Mouse (Mus musculus): ENCODE measurements around the gene 1700042G07Rik. TPM values are rescaled to one million over a fixed set of nuclear protein-coding genes. Genes with fewer than 3 reads are reported as not detected.

Gene 1700042G07Rik
- polyA plus RNA-seq, 1 experiment = not detected

- H3K27ac ChIP-seq (ENCODE audit: control insufficient read depth, insufficient read depth, low read length) = no peak overlapping the region; the same call in 1 of the 2 replicates
- TF ChIP-seq POLR2A (IDR thresholded peaks at IDR 0.05; ENCODE audit: control insufficient read depth, extremely low read depth, insufficient read depth, low read length, poor library complexity) = no peak
- no peak for TF ChIP-seq CTCF (IDR thresholded peaks at IDR 0.05; ENCODE audit: borderline replicate concordance, control insufficient read depth, extremely low read depth, insufficient read depth, low read length, poor library complexity)
- H3K27me3 ChIP-seq (ENCODE audit: control insufficient read depth, insufficient read depth, low read length) = no peaks in the 10 kb centered on the region
- H3K36me3 ChIP-seq (ENCODE audit: control insufficient read depth, insufficient read depth, low read length) = 0 out of 2 replicates have a peak, but pooled peaks cover 15% of the 10 kb centered on the region
- H3K4me3 ChIP-seq (ENCODE audit: control insufficient read depth, insufficient read depth, low read length) = no peak overlapping the region
- H3K4me1 ChIP-seq (replicated peaks; ENCODE audit: control insufficient read depth, insufficient read depth, low read length) = peaks cover 3% of the 10 kb centered on the region; the same call in 1 of the 2 replicates
- peak; percentile 62 for DNase-seq
- 27% methylated on average over 3 of the region's 3 CpGs for WGBS
These were observed 13.3 kb upstream of the 1700042G07Rik start for GRCm38 (mm10) chr4:116159912-116160311.

- Histone ChIP-seq H3K4me1 (replicated peaks; ENCODE audit: control insufficient read depth, insufficient read depth, low read length) (peaks cover 3% of the 10 kb centered on the region; the same call in 1 of the 2 replicates), H3K27ac (ENCODE audit: control insufficient read depth, insufficient read depth, low read length) (no peak overlapping the region), H3K36me3 (ENCODE audit: control insufficient read depth, insufficient read depth, low read length) (0 out of 2 replicates have a peak, but pooled peaks cover 11% of the 10 kb centered on the region), H3K27me3 (ENCODE audit: control insufficient read depth, insufficient read depth, low read length) (no peaks in the 10 kb centered on the region), H3K4me3 (ENCODE audit: control insufficient read depth, insufficient read depth, low read length) (no peak overlapping the region)
- 96% methylated on average over 3 of the region's 3 CpGs for WGBS
- no peak for DNase-seq
- TF ChIP-seq CTCF (IDR thresholded peaks at IDR 0.05; ENCODE audit: borderline replicate concordance, control insufficient read depth, extremely low read depth, insufficient read depth, low read length, poor library complexity) (no peak), POLR2A (IDR thresholded peaks at IDR 0.05; ENCODE audit: control insufficient read depth, extremely low read depth, insufficient read depth, low read length, poor library complexity) (no peak)
These were observed 12.4 kb upstream of the 1700042G07Rik start for GRCm38 (mm10) chr4:116160769-116161168.

GRCm38 (mm10) chr4:116162142-116162541 is 11.0 kb upstream of the 1700042G07Rik start:
- H3K27ac ChIP-seq (ENCODE audit: control insufficient read depth, insufficient read depth, low read length) = no peak overlapping the region
- peaks cover 3% of the 10 kb centered on the region; the same call in 1 of the 2 replicates for H3K4me1 ChIP-seq (replicated peaks; ENCODE audit: control insufficient read depth, insufficient read depth, low read length)
- H3K27me3 ChIP-seq (ENCODE audit: control insufficient read depth, insufficient read depth, low read length) = no peaks in the 10 kb centered on the region
- no peak for DNase-seq
- no peak overlapping the region for H3K4me3 ChIP-seq (ENCODE audit: control insufficient read depth, insufficient read depth, low read length)
- H3K36me3 ChIP-seq (ENCODE audit: control insufficient read depth, insufficient read depth, low read length) = 0 out of 2 replicates have a peak, but pooled peaks cover 7% of the 10 kb centered on the region
- 89% methylated on average over 4 of the region's 4 CpGs for WGBS
- TF ChIP-seq CTCF (IDR thresholded peaks at IDR 0.05; ENCODE audit: borderline replicate concordance, control insufficient read depth, extremely low read depth, insufficient read depth, low read length, poor library complexity) (no peak), POLR2A (IDR thresholded peaks at IDR 0.05; ENCODE audit: control insufficient read depth, extremely low read depth, insufficient read depth, low read length, poor library complexity) (no peak)

- no peaks in the 10 kb centered on the region for H3K27me3 ChIP-seq (ENCODE audit: control insufficient read depth, insufficient read depth, low read length)
- H3K36me3 ChIP-seq (ENCODE audit: control insufficient read depth, insufficient read depth, low read length) = no peaks in the 10 kb centered on the region
- no peak overlapping the region for H3K4me3 ChIP-seq (ENCODE audit: control insufficient read depth, insufficient read depth, low read length)
- no peak for DNase-seq
- H3K4me1 ChIP-seq (replicated peaks; ENCODE audit: control insufficient read depth, insufficient read depth, low read length) = peaks cover 8% of the 10 kb centered on the region
- 70% methylated on average over 2 of the region's 2 CpGs for WGBS
- no peak overlapping the region for H3K27ac ChIP-seq (ENCODE audit: control insufficient read depth, insufficient read depth, low read length)
- TF ChIP-seq POLR2A (IDR thresholded peaks at IDR 0.05; ENCODE audit: control insufficient read depth, extremely low read depth, insufficient read depth, low read length, poor library complexity) = no peak
- no peak for TF ChIP-seq CTCF (IDR thresholded peaks at IDR 0.05; ENCODE audit: borderline replicate concordance, control insufficient read depth, extremely low read depth, insufficient read depth, low read length, poor library complexity)
These were observed 8.2 kb upstream of the 1700042G07Rik start for GRCm38 (mm10) chr4:116164759-116165554.

GRCm38 (mm10) chr4:116165708-116166407 is 7.3 kb upstream of the 1700042G07Rik start:
- DNase-seq = no peak
- 81% methylated on average over 8 of the region's 8 CpGs for WGBS
- Histone ChIP-seq H3K27me3 (ENCODE audit: control insufficient read depth, insufficient read depth, low read length) (no peaks in the 10 kb centered on the region), H3K4me3 (ENCODE audit: control insufficient read depth, insufficient read depth, low read length) (no peak overlapping the region), H3K36me3 (ENCODE audit: control insufficient read depth, insufficient read depth, low read length) (no peaks in the 10 kb centered on the region), H3K27ac (ENCODE audit: control insufficient read depth, insufficient read depth, low read length) (no peak overlapping the region), H3K4me1 (replicated peaks; ENCODE audit: control insufficient read depth, insufficient read depth, low read length) (peaks cover 7% of the 10 kb centered on the region)
- no peak for TF ChIP-seq POLR2A (IDR thresholded peaks at IDR 0.05; ENCODE audit: control insufficient read depth, extremely low read depth, insufficient read depth, low read length, poor library complexity)
- no peak for TF ChIP-seq CTCF (IDR thresholded peaks at IDR 0.05; ENCODE audit: borderline replicate concordance, control insufficient read depth, extremely low read depth, insufficient read depth, low read length, poor library complexity)

- no peak for TF ChIP-seq POLR2A (IDR thresholded peaks at IDR 0.05; ENCODE audit: control insufficient read depth, extremely low read depth, insufficient read depth, low read length, poor library complexity)
- no peak for TF ChIP-seq CTCF (IDR thresholded peaks at IDR 0.05; ENCODE audit: borderline replicate concordance, control insufficient read depth, extremely low read depth, insufficient read depth, low read length, poor library complexity)
- no peaks in the 10 kb centered on the region for H3K36me3 ChIP-seq (ENCODE audit: control insufficient read depth, insufficient read depth, low read length)
- peaks cover 10% of the 10 kb centered on the region for H3K4me1 ChIP-seq (replicated peaks; ENCODE audit: control insufficient read depth, insufficient read depth, low read length)
- no peaks in the 10 kb centered on the region for H3K27me3 ChIP-seq (ENCODE audit: control insufficient read depth, insufficient read depth, low read length)
- H3K4me3 ChIP-seq (ENCODE audit: control insufficient read depth, insufficient read depth, low read length) = no peak within 1 kb of the TSS
- no peak within 1 kb of the TSS for H3K27ac ChIP-seq (ENCODE audit: control insufficient read depth, insufficient read depth, low read length)
- 64% methylated on average over 7 of the region's 7 CpGs for WGBS
- DNase-seq = peak; percentile 30
These were observed 5.8 kb upstream of the 1700042G07Rik start, which contains the start of gene Tspan1 for GRCm38 (mm10) chr4:116167404-116167803. TSS of gene Tspan1 (minus strand) at chr4:116167601.

All from thymus, adult 2 months (tissue).